Mouse (Mus musculus) heart, adult 2 months (tissue): ENCODE data around the gene Dnah11.

Experiments
- CTCF ChIP-seq: fragments of 200-600 bp; IDR thresholded peaks from 2 replicates; pipeline ENCODE4 v1.8.1; 2022; ENCODE audit warnings: antibody characterized with exemption, mild to moderate bottlenecking, moderate library complexity
- EP300 ChIP-seq: fragments of 200-500 bp; IDR thresholded peaks from 2 replicates; pipeline ENCODE4 v1.6.1; 2011; ENCODE audit warnings: low read depth, low read length, control low read depth; ENCODE audit not compliant: insufficient read depth

GRCm38 (mm10) chr12:118156986-118157385 lies 41.9 kb downstream of the Dnah11 start:
- no peak for TF ChIP-seq EP300
- no peak for TF ChIP-seq CTCF
